Mouse (Mus musculus) intestine, embryonic 14.5 days (tissue): ENCODE measurements around the gene Coro6. TPM values are rescaled to one million over a fixed set of nuclear protein-coding genes. Genes with fewer than 3 reads are reported as not detected.

Experiments
- ATAC-seq: fragments of 200-750 bp; cut with Nextera tagmentation; replicated peaks from 2 replicates; pipeline ENCODE4 v1.8.0; 2017; ENCODE audit warnings: low read depth, moderate number of reproducible peaks, moderate TSS enrichment, moderate library complexity; ENCODE audit not compliant: low FRiP score, low TSS enrichment
- DNase-seq: peaks from one replicate; pipeline ENCODE4 v3.0.0-alpha.2; 2018; ENCODE audit warnings: low spot score
- H3K27ac ChIP-seq: fragments of 300-500 bp; sonication (generic); 2 replicates; pipeline ENCODE4 v1.5.1; 2014; ENCODE audit warnings: low read depth, mild to moderate bottlenecking, control low read depth
- H3K27me3 ChIP-seq: fragments of 300-500 bp; sonication (generic); replicated peaks from 2 replicates; pipeline ENCODE4 v1.6.1; 2014; ENCODE audit warnings: low read length, control low read depth; ENCODE audit not compliant: control insufficient read depth, insufficient read depth
- H3K36me3 ChIP-seq: fragments of 300-500 bp; sonication (generic); 2 replicates; pipeline ENCODE4 v1.6.1; 2014; ENCODE audit warnings: low read length, control low read depth; ENCODE audit not compliant: control insufficient read depth, insufficient read depth
- H3K4me1 ChIP-seq: fragments of 300-500 bp; sonication (generic); replicated peaks from 2 replicates; pipeline ENCODE4 v1.6.1; 2014; ENCODE audit warnings: low read length, control low read depth, mixed read lengths; ENCODE audit not compliant: control insufficient read depth, insufficient read depth
- H3K4me2 ChIP-seq: fragments of 300-500 bp; sonication (generic); 2 replicates; pipeline ENCODE4 v1.6.1; 2014; ENCODE audit warnings: low read length
- H3K4me3 ChIP-seq: fragments of 300-500 bp; sonication (generic); 2 replicates; pipeline ENCODE4 v1.5.1; 2014; ENCODE audit warnings: low read depth, low read length, control low read depth, mixed read lengths
- H3K9ac ChIP-seq: fragments of 300-500 bp; sonication (generic); 2 replicates; pipeline ENCODE4 v1.6.1; 2014; ENCODE audit warnings: mild to moderate bottlenecking, low read length
- H3K9me3 ChIP-seq: fragments of 300-500 bp; sonication (generic); 2 replicates; pipeline ENCODE4 v1.6.1; 2016; ENCODE audit warnings: low read length, control low read depth; ENCODE audit not compliant: control insufficient read depth
- WGBS: fragments of 180-500 bp; shearing (Covaris S2); extraction: QIAGEN DNeasy Blood & Tissue Kit; methylation state at CpG from one replicate; pipeline ENCODE4 v1.1.7; 2014; 5-methylcytosine and 5-hydroxymethylcytosine counted together
- polyA plus RNA-seq: library from polyadenylated mRNA; unstranded; fragments of >200 nt; fragmentation: Nextera tagmentation; extraction: Ambion mirVana; gene quantifications from 2 replicates; pipeline ENCODE4 v1.2.1, GENCODE M21; 2014

Coro6 gene
- 0.15 and 0.23 TPM in 2 replicates for polyA plus RNA-seq

DNA sequence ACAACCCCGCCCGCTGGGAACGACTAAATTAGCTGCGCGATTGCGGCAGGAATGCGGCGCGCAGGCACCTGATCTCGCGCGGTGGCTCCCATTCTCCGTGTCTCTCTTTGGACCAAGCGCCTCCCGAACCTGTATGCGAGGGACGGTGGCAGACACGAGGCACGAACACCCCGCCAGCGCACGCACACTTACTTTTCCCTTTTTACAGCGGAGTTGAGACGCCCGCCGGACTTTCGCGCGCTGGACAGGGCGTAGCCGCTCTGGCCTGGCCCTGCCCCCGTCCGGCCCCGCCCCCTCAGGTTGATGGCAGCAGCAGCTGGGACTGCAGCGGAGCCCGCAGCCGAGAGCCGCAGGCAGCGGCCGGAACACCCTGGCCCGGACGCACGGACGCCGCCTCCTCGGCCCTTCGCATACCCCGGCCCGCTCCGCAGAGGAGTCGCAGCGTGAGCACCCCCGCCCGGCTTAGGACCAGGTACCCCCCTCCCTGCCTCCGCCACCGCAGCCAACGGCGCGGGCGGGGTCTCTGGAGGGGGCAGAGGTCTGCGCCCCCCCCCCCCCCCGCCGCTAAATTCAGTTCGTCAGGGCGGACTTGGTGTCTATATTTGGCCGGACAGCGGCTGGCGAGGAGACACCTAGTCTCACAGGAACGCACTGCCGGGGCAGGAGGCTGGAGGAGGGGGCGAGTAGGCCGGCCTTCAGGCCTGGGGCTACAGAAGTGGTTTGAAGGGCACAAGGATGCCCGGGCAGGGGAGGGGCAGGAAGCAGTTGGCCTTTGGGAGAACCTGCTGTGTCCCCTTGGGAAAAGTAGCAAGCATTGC is at the start of gene Coro6:
TSS of gene Coro6 (plus strand) at position 129 of the 818 bp plus-strand sequence.
- Histone ChIP-seq H3K4me3 (peak within 1 kb of the TSS; percentile 54), H3K36me3 (no peaks in the 10 kb centered on the region), H3K27me3 (peaks cover 52% of the 10 kb centered on the region), H3K4me2 (peak within 1 kb of the TSS; percentile 90), H3K4me1 (peaks cover 9% of the 10 kb centered on the region; the same call in 1 of the 2 replicates), H3K27ac (no peak within 1 kb of the TSS), H3K9ac (peak within 1 kb of the TSS; percentile 31), H3K9me3 (no peaks in the 10 kb centered on the region)
- WGBS = 1% methylated on average over 69 of the region's 73 CpGs
- ATAC-seq = peak; percentile 44
- peak; percentile 72 for DNase-seq

DNA sequence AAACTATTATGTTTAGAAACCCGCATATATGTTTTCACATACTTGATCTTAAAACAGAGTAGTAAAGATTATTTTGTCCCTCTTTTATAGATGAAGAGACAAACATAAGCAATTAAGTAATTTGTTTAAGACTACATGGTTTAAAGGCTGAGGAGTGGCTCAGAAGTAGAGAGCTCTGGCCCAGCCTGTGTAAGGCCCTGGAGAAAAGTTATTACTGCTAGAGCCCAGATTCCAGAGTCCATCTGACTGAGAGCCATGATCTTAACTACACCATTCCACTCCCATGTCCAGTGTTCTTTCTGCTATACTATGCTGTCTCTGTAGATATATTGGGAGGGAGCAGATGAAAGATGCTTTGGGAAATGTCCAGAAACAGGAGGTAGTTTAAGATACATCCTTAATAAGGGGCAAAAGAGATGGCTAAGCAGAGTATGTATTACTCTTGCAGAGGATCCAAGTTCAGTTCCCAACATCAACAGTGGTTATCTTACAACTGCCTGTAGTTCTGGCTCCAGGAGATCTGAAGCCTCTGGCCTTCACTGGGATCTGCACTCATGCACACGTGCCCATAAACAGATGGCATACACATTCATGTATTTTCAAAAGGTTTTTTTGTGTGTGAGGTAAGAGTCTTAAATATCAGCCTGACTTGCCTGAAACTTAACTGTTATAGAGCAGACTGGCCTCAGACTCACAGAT is 47.9 kb upstream of the Coro6 start:
- no peaks in the 10 kb centered on the region for H3K27me3 ChIP-seq
- H3K27ac ChIP-seq = no peak overlapping the region
- H3K36me3 ChIP-seq = no peaks in the 10 kb centered on the region
- H3K4me2 ChIP-seq = no peak overlapping the region
- WGBS = 83% methylated on average over 2 of the region's 2 CpGs
- no peaks in the 10 kb centered on the region for H3K9me3 ChIP-seq
- DNase-seq (no peak), ATAC-seq (no peak)
- H3K4me1 ChIP-seq = no peaks in the 10 kb centered on the region
- no peak overlapping the region for H3K4me3 ChIP-seq
- H3K9ac ChIP-seq = no peak overlapping the region

DNA sequence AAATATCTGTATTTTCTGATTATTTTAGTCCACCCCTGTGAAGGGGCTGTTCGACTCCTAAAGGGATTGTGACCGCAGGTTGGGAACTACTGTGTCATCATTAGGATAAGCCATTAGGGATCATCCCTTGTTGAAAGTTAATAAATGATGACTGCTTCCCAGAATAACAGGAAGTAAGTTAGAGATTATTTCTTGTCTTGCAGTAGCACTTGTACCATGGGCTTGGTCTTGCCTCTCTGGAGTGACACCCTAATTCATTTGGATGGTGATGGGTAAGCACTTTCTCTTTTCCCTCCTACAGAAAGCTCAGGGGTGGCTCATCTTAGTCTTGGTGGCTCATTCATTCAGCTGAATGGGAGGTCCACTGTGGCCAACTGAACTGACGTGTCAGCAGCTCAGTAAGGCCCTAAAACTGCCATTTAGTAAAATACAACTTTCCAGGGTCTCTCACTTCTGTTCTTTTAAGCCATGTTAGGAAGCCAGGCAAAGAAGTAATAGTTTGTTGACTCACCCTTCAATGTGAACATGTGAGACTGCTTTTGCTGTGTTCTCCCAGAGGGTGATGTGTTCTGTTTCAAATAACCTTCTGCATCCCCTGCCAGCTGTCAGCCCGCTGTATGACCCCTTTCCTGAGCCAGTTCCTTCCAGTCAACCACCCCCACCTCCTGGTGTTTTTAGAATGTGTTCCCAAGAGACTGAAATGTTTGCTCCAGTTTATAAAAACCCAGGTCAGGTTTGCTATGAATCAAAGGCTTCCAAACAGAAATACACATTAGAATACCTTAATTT is 45.8 kb upstream of the Coro6 start:
- Histone ChIP-seq H3K4me1 (no peaks in the 10 kb centered on the region), H3K27ac (no peak overlapping the region), H3K4me2 (no peak overlapping the region), H3K27me3 (no peaks in the 10 kb centered on the region), H3K4me3 (no peak overlapping the region), H3K9ac (no peak overlapping the region), H3K9me3 (no peaks in the 10 kb centered on the region), H3K36me3 (peaks cover 3% of the 10 kb centered on the region; the same call in 1 of the 2 replicates)
- WGBS = 66% methylated on average over 4 of the region's 4 CpGs
- ATAC-seq = no peak
- DNase-seq = no peak

DNA sequence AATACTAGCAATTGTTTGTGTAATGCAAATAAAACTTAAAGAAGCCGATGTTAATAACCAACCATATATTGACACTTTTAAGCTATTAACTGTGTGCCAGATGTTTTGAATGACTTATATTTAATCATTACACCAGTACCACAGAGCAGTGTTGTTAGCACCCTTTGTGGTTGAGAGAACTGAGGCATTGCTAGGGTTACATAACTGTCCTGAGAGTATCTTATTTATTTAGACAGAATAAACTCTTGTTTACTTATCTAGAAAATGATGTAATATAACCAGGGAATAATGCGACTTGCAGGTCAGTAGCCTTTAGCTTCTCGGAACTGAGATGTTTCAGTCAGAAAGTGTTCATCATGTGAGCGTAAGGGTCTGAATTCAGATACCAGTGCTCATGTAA is 44.2 kb upstream of the Coro6 start:
- 85% methylated on average over 4 of the region's 4 CpGs for WGBS
- no peak for ATAC-seq
- H3K9me3 ChIP-seq = no peaks in the 10 kb centered on the region

DNA sequence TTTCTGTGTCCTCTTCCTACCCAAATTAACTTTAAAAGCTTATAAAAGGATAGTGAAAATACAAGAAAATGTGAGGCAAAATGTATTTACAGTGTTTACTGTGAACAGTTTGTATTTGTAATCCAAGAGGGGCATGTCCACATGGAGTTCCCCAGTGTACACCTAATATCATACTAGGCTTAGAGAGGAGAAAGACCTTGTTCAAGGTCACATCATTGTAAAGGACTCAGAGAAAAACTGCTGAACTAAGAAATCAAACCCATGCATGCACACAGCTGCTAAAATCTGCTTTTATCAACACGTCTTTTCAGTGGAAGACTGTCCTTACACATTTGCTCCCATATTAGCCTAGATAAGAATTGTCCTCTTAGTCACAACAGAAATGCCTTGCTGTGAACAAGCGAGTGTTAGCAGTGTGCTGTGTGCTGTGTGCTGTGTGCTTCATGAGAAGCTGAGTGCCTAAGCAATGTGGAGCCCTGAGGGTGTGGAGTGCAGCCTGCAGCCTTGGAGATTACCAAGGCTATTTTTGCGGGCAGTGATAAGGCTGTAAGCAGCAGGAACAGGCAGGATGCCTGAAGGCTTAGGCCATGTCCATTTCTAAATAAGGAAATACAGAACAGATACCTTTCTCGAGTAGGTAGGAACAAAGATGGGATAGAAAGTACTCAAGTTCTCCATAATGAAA is 38.9 kb upstream of the Coro6 start:
- H3K4me1 ChIP-seq = no peaks in the 10 kb centered on the region
- H3K4me2 ChIP-seq = no peak overlapping the region
- no peaks in the 10 kb centered on the region for H3K9me3 ChIP-seq
- DNase-seq (no peak), ATAC-seq (no peak)
- peaks cover 14% of the 10 kb centered on the region for H3K36me3 ChIP-seq
- no peak overlapping the region for H3K27ac ChIP-seq
- no peak overlapping the region for H3K4me3 ChIP-seq
- H3K27me3 ChIP-seq = no peaks in the 10 kb centered on the region
- WGBS = 69% methylated on average over 4 of the region's 4 CpGs
- no peak overlapping the region for H3K9ac ChIP-seq

More for the DNA sequence above, 44.2 kb upstream of the Coro6 start:
- Histone ChIP-seq H3K4me2 (no peak overlapping the region), H3K36me3 (peaks cover 14% of the 10 kb centered on the region), H3K27me3 (no peaks in the 10 kb centered on the region), H3K27ac (no peak overlapping the region), H3K4me1 (no peaks in the 10 kb centered on the region), H3K9ac (no peak overlapping the region), H3K4me3 (no peak overlapping the region)
- no peak for DNase-seq

DNA sequence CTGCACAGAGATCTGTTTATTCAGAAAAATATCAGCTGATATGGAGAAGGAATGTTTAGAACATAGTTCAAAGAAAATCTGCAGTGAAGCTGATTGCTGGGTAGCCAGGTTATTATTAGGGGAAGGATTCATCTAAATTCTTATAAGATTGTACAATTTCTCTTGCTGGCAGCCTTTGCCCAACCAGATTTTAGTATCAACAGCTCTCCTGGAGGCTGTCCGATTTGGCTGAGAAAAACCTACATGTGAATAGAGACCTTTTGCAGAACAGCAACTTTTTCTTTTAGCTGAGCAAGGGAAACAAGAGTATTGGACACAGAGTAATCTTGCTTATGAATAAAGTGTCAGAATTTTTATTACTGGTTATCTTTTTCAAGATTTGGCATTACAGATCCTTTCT is 33.8 kb upstream of the Coro6 start:
- peaks cover 6% of the 10 kb centered on the region for H3K36me3 ChIP-seq
- no peak overlapping the region for H3K4me2 ChIP-seq
- H3K4me3 ChIP-seq = no peak overlapping the region
- ATAC-seq = no peak
- no peaks in the 10 kb centered on the region for H3K27me3 ChIP-seq
- no peaks in the 10 kb centered on the region for H3K4me1 ChIP-seq
- DNase-seq = no peak
- H3K9me3 ChIP-seq = no peaks in the 10 kb centered on the region
- no peak overlapping the region for H3K9ac ChIP-seq
- no peak overlapping the region for H3K27ac ChIP-seq
- WGBS = 84% methylated on average over 1 of the region's 1 CpGs

DNA sequence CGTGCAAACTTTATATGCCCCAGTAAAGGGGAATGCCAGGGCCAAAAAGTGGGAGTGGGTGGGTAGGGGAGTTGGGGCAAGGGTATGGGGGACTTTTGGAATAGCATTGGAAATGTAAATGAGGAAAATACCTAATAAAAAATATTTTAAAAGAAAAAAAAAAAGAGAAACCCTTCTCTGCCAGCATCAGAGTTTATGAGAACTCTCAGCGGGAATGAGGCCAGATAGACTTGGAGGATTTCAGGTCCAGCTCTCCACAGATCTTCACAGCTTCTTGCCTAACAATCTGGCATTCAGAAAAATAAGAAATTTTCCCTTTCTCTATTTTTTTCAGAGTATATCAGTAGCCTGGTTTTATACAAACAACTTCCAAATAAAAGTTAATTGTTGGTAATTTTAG is 25.2 kb upstream of the Coro6 start:
- H3K36me3 ChIP-seq = peaks cover 20% of the 10 kb centered on the region; the same call in 1 of the 2 replicates
- no peak overlapping the region for H3K9ac ChIP-seq
- no peak for DNase-seq
- no peak overlapping the region for H3K4me3 ChIP-seq
- no peaks in the 10 kb centered on the region for H3K4me1 ChIP-seq
- 85% methylated on average over 2 of the region's 2 CpGs for WGBS
- H3K4me2 ChIP-seq = no peak overlapping the region
- no peaks in the 10 kb centered on the region for H3K27me3 ChIP-seq
- no peak overlapping the region for H3K27ac ChIP-seq
- H3K9me3 ChIP-seq = no peaks in the 10 kb centered on the region
- no peak for ATAC-seq

DNA sequence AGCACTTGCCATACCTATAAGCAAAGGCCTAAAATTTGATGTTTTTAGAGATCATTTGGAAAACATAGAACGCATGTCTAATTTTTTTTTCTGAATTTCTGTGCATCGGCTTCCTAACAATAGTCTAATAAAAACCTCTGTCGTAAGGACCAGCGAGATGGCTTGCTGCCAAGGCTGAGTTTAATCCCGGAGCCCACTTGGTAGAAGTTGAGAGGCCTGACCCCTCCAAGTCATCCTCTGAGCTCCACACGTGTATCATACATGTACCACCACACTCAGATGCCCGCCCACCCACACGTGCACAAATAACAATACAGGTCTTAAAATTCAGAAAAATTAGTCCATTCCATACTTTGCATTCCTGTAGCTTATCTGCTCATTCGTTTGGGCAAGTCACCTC is 22.1 kb upstream of the Coro6 start:
- H3K4me2 ChIP-seq = no peak overlapping the region
- ATAC-seq (no peak), DNase-seq (no peak)
- WGBS = 87% methylated on average over 9 of the region's 9 CpGs
- peaks cover 21% of the 10 kb centered on the region; the same call in 1 of the 2 replicates for H3K36me3 ChIP-seq
- H3K4me1 ChIP-seq = no peaks in the 10 kb centered on the region
- H3K27me3 ChIP-seq = no peaks in the 10 kb centered on the region
- H3K4me3 ChIP-seq = no peak overlapping the region
- H3K9ac ChIP-seq = no peak overlapping the region
- no peaks in the 10 kb centered on the region for H3K9me3 ChIP-seq
- H3K27ac ChIP-seq = no peak overlapping the region
